Mouse (Mus musculus) kidney, adult 10 weeks (tissue): ENCODE results near the gene BC030870. TPM values are rescaled to one million over a fixed set of nuclear protein-coding genes. Genes with fewer than 3 reads are reported as not detected.

Experiments used
- polyA plus RNA-seq: library from polyadenylated mRNA; stranded (reverse); fragments of 350-450 nt; fragmentation: Illumina TruSeq; extraction: RNeasy Lipid Tissue Mini Kit (QIAGEN cat#74804); gene quantifications from one replicate; pipeline ENCODE4 v1.2.3, GENCODE M21; 2014; ENCODE audit warnings: low read depth, low replicate concordance

Gene BC030870
- polyA plus RNA-seq, result 0.69 TPM

GRCm38 (mm10) chr8:65129199-65129788, at the start of gene BC030870:
Gene BC030870, minus strand, starts transcription at chr8:65129563.

DNA sequence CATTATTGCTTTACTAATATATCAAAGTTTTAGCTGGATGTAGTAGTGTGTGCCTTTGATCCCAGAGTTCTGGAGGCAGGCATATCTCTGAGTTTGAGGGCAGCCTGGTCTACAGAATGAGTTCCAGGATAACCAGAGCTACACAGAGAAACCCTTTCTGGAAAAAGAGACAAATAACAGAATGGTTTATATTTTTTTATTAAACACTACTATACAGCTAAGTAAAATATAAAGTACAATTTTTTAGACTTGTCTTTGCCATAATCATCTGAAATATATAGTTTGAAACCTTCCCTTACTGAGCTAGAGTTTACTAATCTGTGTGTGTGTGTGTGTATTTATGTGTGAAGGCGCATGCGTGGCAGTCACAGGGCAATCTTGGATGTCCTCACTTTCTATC, 54.6 kb downstream of the BC030870 start, which contains the start of gene Gm10663:
TSS of gene Gm10663 (plus strand) at position 301 of the 400 bp plus-strand sequence.

DNA sequence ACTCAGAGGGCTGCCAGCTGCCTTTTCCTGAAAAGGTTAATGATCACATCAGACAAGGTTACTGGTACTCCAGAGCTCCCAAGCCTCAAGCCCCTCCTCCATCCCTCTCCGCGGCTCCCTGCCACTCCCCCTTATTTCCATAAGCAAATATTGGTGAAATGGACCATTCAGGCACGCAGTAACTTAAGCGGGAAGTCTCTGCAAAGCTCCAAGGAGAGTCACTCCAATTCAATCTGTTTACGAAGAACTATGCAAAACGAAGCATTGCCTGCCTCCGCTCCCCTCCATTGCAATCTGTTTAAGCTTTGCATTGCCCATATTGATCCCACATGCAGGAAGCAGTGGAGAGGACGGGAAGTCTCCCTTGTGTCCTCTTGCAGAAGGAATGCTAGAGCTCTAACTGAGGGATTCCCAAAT, 92.2 kb downstream of the BC030870 start, which contains the start of gene Apela:
TSS of gene Apela (minus strand) at position 220 of the 417 bp plus-strand sequence.

Other genes with a start within 250 kb of the BC030870 start
- gene Tmem192, start 182.4 kb downstream of the BC030870 start, polyA plus RNA-seq, result 29.6 TPM
- gene Trim75, start 141.7 kb downstream of the BC030870 start, polyA plus RNA-seq, result 0.57 TPM
- gene Trim61, start 111.0 kb downstream of the BC030870 start, polyA plus RNA-seq, result 5.3 TPM
- 1.2 TPM for gene Trim60, start 111.0 kb downstream of the BC030870 start, polyA plus RNA-seq
- gene Apela, start 92.2 kb downstream of the BC030870 start, polyA plus RNA-seq, result 488 TPM
- not detected for gene Gm10663, start 54.5 kb downstream of the BC030870 start, polyA plus RNA-seq